Mouse (Mus musculus): Measurements from ENCODE around the gene Capn8. TPM values are rescaled to one million over a fixed set of nuclear protein-coding genes. Genes with fewer than 3 reads are reported as not detected.

Capn8 gene
- polyA plus RNA-seq, 1 experiment from 2014 or later = 0.06 TPM

GRCm38 (mm10) chr1:182543906-182544305 lies 20.9 kb upstream of the Capn8 start:
- DNase-seq (ENCODE audit: low read depth, low spot score) (no peak), ATAC-seq (no peak)
- ChIA-PET POLR2A (no interaction called here), CTCF (interaction anchor here (1.0 kb wide), 1 partner anchor 54 kb away, joined by 3 read pairs; no protein-coding TSS in a partner anchor)
- in situ Hi-C loops (cut with MboI; ENCODE audit: low pct_unique_long_range_greater_than_20kb) = loop anchor here (5.0 to 25.0 kb wide), 2 partner anchors 402 to 657 kb away; no protein-coding TSS in a partner anchor
- H3K27me3 ChIP-seq = no peaks in the 10 kb centered on the region
- TF ChIP-seq CTCF (IDR thresholded peaks at IDR 0.05) = no peak

- no peak for ATAC-seq
- in situ Hi-C loops (cut with MboI; ENCODE audit: low pct_unique_long_range_greater_than_20kb) = loop anchor here (10.0 kb wide), 1 partner anchor 724 kb away; no protein-coding TSS in a partner anchor
- CTCF ChIA-PET = no interaction called here
- DNase-seq (ENCODE audit: low read depth, low spot score) = no peak
- H3K27me3 ChIP-seq = no peaks in the 10 kb centered on the region
- POLR2A ChIA-PET = interaction anchor here (0.5 kb wide), 1 partner anchor 11 kb away, joined by 3 read pairs; no protein-coding TSS in a partner anchor
- TF ChIP-seq CTCF (IDR thresholded peaks at IDR 0.05) = no peak
These were observed 14.0 kb upstream of the Capn8 start for GRCm38 (mm10) chr1:182550761-182551160.

- no peak for DNase-seq (ENCODE audit: low read depth, low spot score)
- no peaks in the 10 kb centered on the region for H3K27me3 ChIP-seq
- ATAC-seq = no peak
- in situ Hi-C loops (cut with MboI; ENCODE audit: low pct_unique_long_range_greater_than_20kb) = loop anchor here (10.0 kb wide), 1 partner anchor 721 kb away; no protein-coding TSS in a partner anchor
- TF ChIP-seq CTCF (IDR thresholded peaks at IDR 0.05) = peak; percentile 79
- ChIA-PET POLR2A (no interaction called here), CTCF (interaction anchor here (0.9 to 2.0 kb wide), 7 partner anchors 17 to 407 kb away, joined by 3 to 5 read pairs (median 3); no protein-coding TSS in a partner anchor)
These were observed 11.0 kb upstream of the Capn8 start for GRCm38 (mm10) chr1:182553649-182554375.

DNA sequence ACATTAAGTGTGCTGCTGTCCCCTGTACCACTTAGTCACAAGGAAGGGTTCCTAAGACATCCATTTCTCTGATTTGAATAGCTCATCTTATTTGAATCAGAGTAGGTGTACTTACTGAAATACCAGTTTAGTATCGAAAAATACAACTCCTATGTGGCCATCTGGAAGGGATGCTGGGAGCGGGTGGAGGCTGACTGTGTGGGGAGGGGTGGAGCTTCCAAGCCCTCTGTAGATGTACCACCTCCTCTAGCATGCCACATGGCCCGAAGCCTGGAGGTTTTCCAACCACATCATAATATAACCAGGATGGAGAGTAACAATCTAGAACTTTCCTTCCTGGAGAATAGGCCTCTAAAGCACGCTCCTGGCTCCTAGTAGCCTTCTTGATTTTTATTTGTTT lies 6.5 kb upstream of the Capn8 start:
- TF ChIP-seq CTCF (IDR thresholded peaks at IDR 0.05) = no peak
- H3K27me3 ChIP-seq = no peaks in the 10 kb centered on the region
- ChIA-PET CTCF (interaction anchor here (1.1 kb wide), 1 partner anchor 99 kb away, joined by 4 read pairs; no protein-coding TSS in a partner anchor), POLR2A (interaction anchor here (0.7 kb wide), 2 partner anchors 233 to 400 kb away, joined by 4 read pairs; no protein-coding TSS in a partner anchor)
- in situ Hi-C loops (cut with MboI; ENCODE audit: low pct_unique_long_range_greater_than_20kb) = loop anchor here (5.0 to 10.0 kb wide), 3 partner anchors 234 to 717 kb away; no protein-coding TSS in a partner anchor
- ATAC-seq = no peak
- no peak for DNase-seq (ENCODE audit: low read depth, low spot score)

DNA sequence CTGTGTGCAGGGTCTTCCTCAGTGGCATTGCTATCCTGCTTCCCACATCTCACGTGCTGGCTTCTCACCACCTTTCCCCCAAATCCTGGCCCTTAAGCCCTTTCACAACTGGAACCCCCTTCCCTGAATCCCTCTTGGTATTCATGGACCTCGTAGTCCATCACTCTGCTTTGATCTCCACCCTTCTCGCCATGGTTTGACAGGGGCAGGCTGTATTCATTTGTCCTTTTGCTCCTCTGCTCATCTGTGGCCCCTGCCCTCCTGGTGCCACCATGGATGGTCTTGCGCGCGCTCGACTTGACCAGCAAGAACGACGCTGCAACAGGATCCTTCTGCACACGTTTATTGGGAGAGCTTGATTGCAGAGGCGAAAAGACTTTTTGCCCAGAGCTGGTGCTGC lies 5.3 kb upstream of the Capn8 start:
- POLR2A ChIA-PET = interaction anchor here (0.6 kb wide), 1 partner anchor 414 kb away, joined by 3 read pairs; no protein-coding TSS in a partner anchor
- CTCF ChIA-PET = interaction anchor here (1.1 kb wide), 1 partner anchor 98 kb away, joined by 4 read pairs; no protein-coding TSS in a partner anchor
- TF ChIP-seq CTCF (IDR thresholded peaks at IDR 0.05) = no peak
- H3K27me3 ChIP-seq = no peaks in the 10 kb centered on the region
- DNase-seq (ENCODE audit: low read depth, low spot score) = no peak
- no peak for ATAC-seq
- in situ Hi-C loops (cut with MboI; ENCODE audit: low pct_unique_long_range_greater_than_20kb) = loop anchor here (5.0 to 10.0 kb wide), 3 partner anchors 233 to 715 kb away; no protein-coding TSS in a partner anchor

GRCm38 (mm10) chr1:182560390-182561098 lies 4.3 kb upstream of the Capn8 start:
- CTCF ChIA-PET = interaction anchor here (0.7 to 1.7 kb wide), 15 partner anchors 9 to 713 kb away, joined by 3 to 15 read pairs (median 4); no protein-coding TSS in a partner anchor
- TF ChIP-seq CTCF (IDR thresholded peaks at IDR 0.05) = peak; percentile 92
- no peak for DNase-seq (ENCODE audit: low read depth, low spot score)

DNA sequence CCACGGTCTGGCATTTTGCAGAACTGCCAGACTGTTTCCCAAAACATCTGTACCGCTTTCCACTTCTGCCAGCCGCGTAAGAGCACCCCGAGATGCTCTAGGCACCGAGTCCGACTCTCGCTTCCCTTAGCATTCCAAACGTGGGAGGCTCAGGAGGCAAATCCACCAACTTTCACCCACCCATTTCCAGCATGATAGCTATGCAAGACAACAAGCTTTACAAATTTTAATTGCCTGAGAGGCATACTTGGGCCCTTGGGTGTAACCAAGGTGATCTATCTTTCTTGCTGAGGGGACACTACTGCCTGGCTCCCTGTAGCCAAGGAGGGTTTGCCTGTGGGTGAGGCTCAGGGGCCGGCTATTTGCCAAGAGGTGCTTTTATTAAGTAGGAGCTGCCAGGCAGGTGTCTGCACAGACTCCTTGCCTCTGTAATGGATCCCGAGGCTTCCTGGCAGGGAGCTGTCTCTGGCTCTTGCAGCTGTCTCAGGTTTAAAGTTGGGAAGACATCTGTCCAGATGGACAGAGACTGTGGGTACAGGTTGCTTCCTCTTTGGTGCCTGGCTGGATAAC lies 2.8 kb upstream of the Capn8 start:
- no peaks in the 10 kb centered on the region for H3K27me3 ChIP-seq
- ChIA-PET POLR2A (no interaction called here), CTCF (interaction anchor here (1.3 to 1.7 kb wide), 4 partner anchors 54 to 398 kb away, joined by 3 to 4 read pairs (median 4); no protein-coding TSS in a partner anchor)
- DNase-seq (ENCODE audit: low read depth, low spot score) (no peak), ATAC-seq (no peak)
- in situ Hi-C loops (cut with MboI; ENCODE audit: low pct_unique_long_range_greater_than_20kb) = no loop called here
- TF ChIP-seq CTCF (IDR thresholded peaks at IDR 0.05) = no peak

More at GRCm38 (mm10) chr1:182560390-182561098, 4.3 kb upstream of the Capn8 start:
- peak; percentile 74 for ATAC-seq
- in situ Hi-C loops (cut with MboI; ENCODE audit: low pct_unique_long_range_greater_than_20kb) = no loop called here
- POLR2A ChIA-PET = no interaction called here
- H3K27me3 ChIP-seq = no peaks in the 10 kb centered on the region

GRCm38 (mm10) chr1:182562576-182563370 lies 2.0 kb upstream of the Capn8 start:
- ChIA-PET CTCF (interaction anchor here (1.1 to 1.7 kb wide), 5 partner anchors 10 to 397 kb away, joined by 3 to 4 read pairs (median 4); no protein-coding TSS in a partner anchor), POLR2A (no interaction called here)
- in situ Hi-C loops (cut with MboI; ENCODE audit: low pct_unique_long_range_greater_than_20kb) = no loop called here
- no peak for TF ChIP-seq CTCF (IDR thresholded peaks at IDR 0.05)
- H3K27me3 ChIP-seq = no peaks in the 10 kb centered on the region
- no peak for ATAC-seq
- no peak for DNase-seq (ENCODE audit: low read depth, low spot score)

- ATAC-seq (no peak), DNase-seq (ENCODE audit: low read depth, low spot score) (no peak)
- TF ChIP-seq CTCF (IDR thresholded peaks at IDR 0.05) = no peak
- in situ Hi-C loops (cut with MboI; ENCODE audit: low pct_unique_long_range_greater_than_20kb) = no loop called here
- no peaks in the 10 kb centered on the region for H3K27me3 ChIP-seq
- ChIA-PET POLR2A (no interaction called here), CTCF (no interaction called here)
These were observed 586 bp downstream of the Capn8 start for GRCm38 (mm10) chr1:182565351-182565835.

All from Patski (cell line).